Mouse (Mus musculus) kidney, adult 8-10 months (tissue): ENCODE results near the gene Akap8.

Source experiments
- DNase-seq, 2 experiments: peaks; one replicate each; pipeline ENCODE4 v3.0.0; 2022

Akap8 gene

DNA sequence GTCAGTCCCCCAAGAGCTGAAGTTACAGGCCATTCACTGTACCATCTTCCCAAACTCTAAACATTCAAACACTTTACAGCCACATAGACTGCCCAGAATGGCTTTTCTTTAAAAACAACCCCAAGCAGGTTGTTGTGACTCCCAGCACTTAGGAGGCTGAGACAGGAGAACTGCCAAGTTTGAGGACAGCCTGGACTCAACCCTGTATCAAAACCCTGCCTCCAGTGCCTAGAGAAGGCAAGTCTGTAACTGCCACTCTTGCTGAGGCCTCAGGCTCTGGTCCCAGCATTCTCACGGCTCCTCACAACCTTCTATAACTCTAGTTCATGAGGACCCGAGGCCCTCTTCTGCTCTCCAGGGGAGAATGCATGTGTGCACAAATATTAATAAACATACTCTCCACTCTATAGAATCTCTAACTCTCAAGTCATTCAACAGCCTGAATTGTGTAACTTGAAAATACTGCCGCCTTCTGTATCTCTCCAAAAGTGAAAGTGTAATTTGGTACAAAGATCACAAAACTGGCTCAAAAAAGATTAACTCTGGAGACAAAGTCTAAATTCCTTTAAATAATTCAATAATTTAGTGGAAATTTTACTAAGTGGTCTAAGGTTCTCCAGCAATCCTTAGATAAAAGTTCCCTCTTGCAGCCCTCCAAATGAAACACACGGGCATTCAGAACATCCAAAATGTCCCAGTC is 39.3 kb downstream of the Akap8 start:
- DNase-seq: peak in 1 of 2 experiments; percentile 28

DNA sequence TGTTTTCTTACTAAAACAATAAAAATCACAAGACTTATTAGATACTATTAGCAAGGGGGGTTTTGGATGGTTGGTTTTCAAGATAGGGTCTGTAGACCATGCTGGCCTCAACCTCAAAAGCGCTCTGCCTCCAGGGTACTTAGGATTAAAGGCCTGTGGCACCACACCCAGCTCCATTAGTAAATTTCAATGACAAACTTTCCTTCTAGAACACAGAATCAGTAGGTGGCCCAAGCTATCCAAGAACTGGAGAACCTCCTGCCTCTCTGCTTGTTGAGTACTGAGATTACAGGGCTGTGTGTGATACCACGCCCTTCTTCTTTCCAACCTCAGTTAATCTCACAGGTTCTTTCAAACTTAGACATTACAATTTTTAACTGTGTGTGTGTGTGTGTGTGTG is 39.9 kb downstream of the Akap8 start:
- no peak for DNase-seq

DNA sequence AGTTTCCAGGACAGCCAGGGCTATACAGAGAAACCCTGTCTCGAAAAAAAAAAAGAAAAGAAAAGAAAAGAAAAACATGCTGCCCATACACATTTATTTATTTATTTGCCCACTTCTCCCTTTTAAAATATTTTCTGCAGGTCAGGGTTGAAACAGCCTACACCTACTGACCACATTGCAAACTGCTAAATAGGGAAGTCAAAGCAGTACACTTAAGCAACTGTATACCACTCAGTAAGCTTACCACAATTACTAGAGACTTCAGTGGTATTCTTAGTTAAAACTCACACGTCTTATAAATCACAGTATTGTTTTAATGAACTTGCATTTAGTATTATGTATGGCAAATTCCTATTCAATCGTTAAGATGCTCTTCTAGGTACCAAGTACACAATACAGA is 40.5 kb downstream of the Akap8 start:
- DNase-seq: no peak

DNA sequence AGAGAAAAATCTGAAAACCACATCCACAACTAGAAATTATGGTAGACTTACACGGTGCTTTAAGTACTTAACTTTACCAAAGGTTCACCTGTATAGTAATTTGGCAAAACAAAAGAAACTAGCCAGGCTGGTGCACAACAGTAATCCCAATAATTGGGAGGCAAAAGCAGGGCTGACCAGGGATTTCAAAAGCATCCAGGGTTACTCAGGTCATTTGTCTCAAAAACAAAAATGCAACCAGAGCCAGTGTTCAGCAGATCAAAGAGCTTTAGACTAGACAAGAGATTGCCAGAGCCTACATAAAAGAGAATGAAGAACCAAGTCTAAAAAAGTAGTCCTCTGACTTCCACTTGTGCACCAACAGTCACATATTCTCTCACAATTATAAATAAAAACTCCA is 43.8 kb downstream of the Akap8 start:
- DNase-seq: no peak

DNA sequence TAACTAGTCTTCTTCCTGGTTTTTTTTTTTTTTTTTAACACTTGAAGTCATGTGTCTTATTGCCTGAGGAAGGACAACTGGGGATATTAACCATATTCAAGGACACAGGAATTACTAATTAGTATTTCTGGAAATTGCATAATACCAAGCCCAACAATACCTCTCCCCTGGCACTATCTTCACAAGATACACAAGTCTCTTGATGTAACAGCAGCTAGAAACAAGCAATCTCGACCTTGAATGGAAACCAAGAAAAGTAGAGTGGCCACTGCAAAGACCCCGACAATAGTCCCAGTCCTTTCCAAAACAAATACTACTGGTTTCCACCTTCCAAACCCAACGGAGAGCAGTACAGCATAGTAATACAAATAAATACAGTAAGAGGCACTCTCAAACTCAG is 45.5 kb downstream of the Akap8 start:
- no peak for DNase-seq

DNA sequence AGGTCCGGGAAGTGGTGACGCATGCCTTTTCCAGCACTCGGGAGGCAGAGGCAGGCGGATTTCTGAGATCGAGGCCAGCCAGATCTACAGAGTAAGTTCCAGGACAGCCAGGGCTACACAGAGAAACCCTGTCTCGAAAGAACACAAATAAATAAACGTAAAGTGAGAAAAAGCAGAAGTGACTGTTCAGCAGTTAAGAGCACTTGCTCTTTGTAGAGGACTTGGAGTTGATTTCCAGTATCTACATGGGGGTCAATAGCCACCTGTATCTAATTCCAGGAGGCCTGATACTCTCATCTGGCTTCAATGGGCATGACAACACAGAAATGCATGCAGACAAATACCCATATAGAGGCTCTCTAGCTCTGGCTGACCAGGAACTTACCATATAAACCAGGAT is 51.9 kb downstream of the Akap8 start:
- no peak for DNase-seq

DNA sequence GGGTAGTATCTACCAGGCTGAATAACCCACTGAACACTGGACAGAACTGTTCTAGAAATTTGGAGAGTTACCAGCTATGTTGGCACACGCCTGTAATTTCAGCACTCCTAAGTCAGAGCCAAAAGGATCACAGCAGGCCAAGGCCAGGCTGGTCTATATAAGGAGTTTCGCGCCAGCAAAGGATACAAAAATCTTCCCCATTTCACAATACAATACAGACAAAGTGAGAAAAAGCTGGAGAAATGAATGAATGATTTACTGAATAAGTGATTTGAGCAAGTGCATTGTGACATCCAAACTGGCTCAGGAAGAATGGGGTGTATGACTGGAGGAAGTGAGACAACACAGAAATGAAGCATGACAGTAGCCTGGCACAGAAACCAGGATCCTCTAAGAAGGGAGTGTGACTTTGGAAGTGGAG is 52.5 kb downstream of the Akap8 start:
- no peak for DNase-seq

DNA sequence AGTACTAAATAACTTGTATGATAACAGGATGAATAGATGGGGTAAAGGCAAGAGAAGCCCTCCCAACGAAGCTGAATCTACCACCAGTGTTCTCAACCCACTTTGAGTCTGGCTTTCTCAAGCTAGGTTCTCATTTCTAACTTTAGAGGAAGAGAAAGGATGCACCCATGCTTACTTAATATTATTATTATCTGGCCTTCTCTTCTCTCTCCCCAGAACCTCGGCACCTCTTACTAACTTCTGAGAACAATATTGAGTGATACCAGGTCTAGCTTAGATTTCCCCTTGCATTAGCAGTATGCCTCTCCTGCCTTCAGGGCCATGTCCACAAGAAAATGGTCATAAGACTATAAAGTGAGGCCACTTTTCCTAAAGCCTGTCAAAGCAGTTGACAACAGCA is 52.9 kb downstream of the Akap8 start:
- no peak for DNase-seq

DNA sequence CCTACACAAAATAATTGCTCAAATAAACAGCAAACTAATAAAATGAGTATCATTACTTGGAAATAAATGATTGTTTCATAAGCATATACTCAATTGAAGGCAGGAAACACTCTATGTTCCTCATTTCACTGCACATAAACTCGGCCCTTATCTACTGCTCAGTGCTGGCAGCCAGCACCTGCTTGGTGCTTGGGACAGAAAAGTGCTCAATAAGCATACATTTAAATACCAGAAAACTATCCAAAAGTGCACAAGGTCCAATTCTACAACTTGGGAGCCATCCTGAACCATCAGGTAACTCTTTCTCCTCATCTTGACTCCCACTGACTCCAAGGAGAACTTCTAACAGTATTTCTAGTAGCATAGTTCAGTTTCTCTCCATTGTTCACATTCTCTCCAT is 53.4 kb downstream of the Akap8 start:
- DNase-seq: no peak

DNA sequence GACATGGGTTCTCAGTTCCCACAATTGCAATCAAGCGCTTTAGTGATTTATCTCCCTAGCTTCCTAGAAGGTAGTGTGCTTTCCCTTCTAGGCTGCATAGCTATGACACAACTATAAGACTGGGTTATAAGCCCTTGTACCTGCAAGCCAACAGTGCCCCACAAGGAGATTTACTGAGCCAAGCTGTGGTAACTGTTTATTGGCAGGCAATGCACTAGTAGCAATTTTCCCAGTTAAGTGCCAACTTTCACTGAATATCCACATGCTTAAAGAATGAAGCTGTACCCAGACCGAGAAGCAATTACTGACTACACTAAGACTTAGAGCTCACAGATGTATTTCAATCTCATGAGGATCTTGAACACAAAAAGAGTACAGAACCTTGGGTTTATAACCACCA is 57.4 kb downstream of the Akap8 start:
- DNase-seq: peak in 1 of 2 experiments; percentile 39

DNA sequence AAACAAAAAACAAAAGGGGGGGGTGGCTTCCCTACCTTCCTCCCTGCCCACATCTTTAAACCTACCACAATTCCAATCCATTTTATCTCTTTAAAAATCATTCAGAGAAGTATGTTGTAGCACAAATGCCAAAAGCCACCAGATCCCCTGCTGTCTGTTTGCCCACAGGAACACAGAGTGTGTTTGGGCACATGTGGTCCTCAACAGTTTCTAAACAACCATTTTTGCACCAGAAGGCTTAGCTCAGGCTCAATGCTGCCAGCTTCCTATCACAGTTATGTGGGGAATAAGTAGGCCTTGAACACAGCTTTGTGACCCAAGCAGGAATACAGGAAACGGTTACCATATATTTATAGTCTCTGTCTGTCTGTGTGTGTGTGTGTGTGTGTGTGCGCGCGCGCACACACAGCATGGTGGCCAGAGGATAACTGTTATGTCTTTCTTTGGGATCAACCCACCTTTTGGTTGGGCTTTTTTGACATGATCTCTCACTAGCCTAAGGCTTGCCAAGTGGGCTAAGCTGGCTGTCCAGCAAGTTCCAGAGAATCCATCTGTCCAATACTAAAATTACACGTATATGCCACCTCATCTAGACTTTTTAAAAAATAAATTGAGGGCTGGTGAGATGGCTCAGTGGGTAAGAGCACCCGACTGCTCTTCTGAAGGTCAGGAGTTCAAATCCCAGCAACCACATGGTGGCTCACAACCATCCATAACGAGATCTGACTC is 58.0 kb downstream of the Akap8 start:
- DNase-seq: no peak

DNA sequence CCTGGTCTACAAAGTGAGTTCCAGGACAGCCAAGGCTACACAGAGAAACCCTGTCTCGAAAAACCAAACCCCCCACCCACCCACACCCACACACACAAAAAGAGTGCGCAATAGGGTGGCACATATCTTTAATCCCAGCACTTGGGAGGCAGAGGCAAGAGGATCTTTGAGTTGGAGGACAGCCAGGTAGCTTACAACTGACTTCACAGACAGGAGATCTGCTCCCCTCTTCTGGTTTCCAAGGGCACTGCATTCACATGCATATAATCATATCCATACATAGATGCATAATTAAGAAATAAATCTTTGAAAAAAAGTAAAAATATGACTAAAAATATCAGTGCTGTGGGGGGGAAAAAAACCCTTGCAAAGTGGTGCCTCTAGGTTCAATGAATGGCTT is 62.2 kb downstream of the Akap8 start:
- DNase-seq: no peak

DNA sequence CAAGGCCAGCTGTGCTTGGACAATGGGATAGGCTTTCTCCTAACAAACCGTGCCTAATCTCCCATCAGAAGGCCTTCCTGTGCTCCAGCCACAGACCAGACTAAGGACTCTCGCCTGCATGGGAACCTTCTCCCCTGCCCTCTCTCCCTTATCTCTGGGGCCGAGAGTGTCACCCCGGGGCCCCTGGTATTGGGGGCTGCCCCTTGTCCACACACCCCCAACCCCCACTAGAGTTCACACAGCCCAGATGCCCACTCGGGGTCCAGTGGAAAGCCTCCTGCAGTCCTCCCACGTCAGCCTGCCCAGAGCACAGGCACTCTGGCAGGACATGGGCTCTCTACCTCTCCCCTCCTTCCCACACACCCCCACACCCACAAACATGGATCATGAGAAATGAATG is 63.1 kb downstream of the Akap8 start:
- no peak for DNase-seq

DNA sequence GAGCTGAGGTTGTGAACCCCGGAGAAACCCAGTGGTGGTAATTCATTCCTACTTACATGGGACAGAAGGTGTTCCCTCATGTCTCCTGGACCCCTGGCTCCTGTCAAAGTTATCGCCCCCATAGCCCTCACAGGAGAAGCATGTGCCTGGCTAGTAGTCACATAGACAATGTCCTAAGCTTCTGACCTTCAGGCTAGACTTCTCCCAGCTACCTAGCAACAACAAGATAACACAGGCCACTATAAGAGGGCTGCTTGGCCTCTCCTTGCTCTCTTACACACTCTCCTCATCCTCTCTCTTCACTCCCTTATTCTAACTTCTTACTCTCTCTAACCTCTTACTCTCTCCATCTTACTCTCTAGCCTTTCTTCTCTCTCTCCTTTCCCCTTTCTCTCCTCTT is 63.6 kb downstream of the Akap8 start:
- DNase-seq: no peak

DNA sequence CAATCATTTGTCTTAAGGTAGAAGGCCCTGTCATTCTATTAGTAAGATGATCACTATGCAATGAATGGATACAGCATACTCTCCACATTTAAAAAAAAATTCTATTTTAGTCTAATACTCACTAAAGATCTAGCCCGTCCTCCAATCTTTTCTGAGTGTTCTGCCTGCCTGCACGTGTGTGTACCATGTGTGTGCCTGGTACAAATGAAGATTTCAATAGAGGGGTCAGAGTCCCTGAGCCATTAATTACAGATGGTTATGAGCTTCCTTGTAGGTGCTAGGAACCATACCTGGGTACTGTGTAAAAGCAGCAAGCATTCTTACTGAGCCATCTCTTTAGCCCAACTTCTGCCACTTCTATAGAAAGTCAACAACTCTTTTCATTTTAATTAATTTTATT is 64.1 kb downstream of the Akap8 start:
- DNase-seq: no peak
